Mouse (Mus musculus) liver, adult 2 months (tissue): ENCODE measurements around the gene Abcd4. TPM values are rescaled to one million over a fixed set of nuclear protein-coding genes. Genes with fewer than 3 reads are reported as not detected.

Experiments used
- DNase-seq: peaks from one replicate; pipeline ENCODE4 v3.0.0-alpha.2; 2011; ENCODE audit warnings: low read depth, low spot score; ENCODE audit errors: extremely low read depth
- H3K27ac ChIP-seq: fragments of 200-500 bp; replicated peaks from 2 replicates; pipeline ENCODE4 v1.5.1; 2012; ENCODE audit warnings: low read depth, mild to moderate bottlenecking, control low read depth, inconsistent platforms, low read length; ENCODE audit not compliant: insufficient read depth
- H3K27me3 ChIP-seq: fragments of 200-500 bp; 2 replicates; pipeline ENCODE4 v1.6.1; 2012; ENCODE audit warnings: mild to moderate bottlenecking, moderate library complexity, low read length, inconsistent platforms; ENCODE audit not compliant: control insufficient read depth, insufficient read depth
- H3K36me3 ChIP-seq: fragments of 200-500 bp; 2 replicates; pipeline ENCODE4 v1.6.1; 2012; ENCODE audit warnings: low read length, inconsistent platforms; ENCODE audit not compliant: control insufficient read depth, insufficient read depth
- H3K4me1 ChIP-seq: fragments of 200-500 bp; 2 replicates; pipeline ENCODE4 v1.6.1; 2011; ENCODE audit warnings: low read length; ENCODE audit not compliant: control insufficient read depth, insufficient read depth
- H3K4me3 ChIP-seq: fragments of 200-500 bp; 2 replicates; pipeline ENCODE4 v1.5.1; 2011; ENCODE audit warnings: low read depth, mild to moderate bottlenecking, control low read depth, low read length, moderate library complexity; ENCODE audit not compliant: insufficient read depth
- H3K79me2 ChIP-seq: fragments of 200-500 bp; 2 replicates; pipeline ENCODE4 v1.6.1; 2012; ENCODE audit warnings: inconsistent platforms, mild to moderate bottlenecking, low read length, moderate library complexity; ENCODE audit not compliant: control insufficient read depth, insufficient read depth
- H3K9ac ChIP-seq: fragments of 200-500 bp; 2 replicates; pipeline ENCODE4 v1.6.1; 2012; ENCODE audit warnings: low read depth, mild to moderate bottlenecking, control low read depth, inconsistent platforms, low read length
- CTCF ChIP-seq: fragments of 200-500 bp; IDR thresholded peaks from 2 replicates; pipeline ENCODE4 v1.5.1; 2011; ENCODE audit warnings: low read depth, low read length, control low read depth
- POLR2A ChIP-seq: fragments of 200-500 bp; IDR thresholded peaks from 2 replicates; pipeline ENCODE4 v1.6.1; 2011; ENCODE audit warnings: low read length, control low read depth; ENCODE audit not compliant: insufficient read depth; ENCODE audit errors: extremely low read depth
- WGBS: fragments of 180-500 bp; shearing (Covaris S2); methylation state at CpG from one replicate; pipeline ENCODE4 v1.1.7; 2018; 5-methylcytosine and 5-hydroxymethylcytosine counted together
- polyA plus RNA-seq: library from polyadenylated mRNA; depleted of rRNA; stranded (reverse); fragments of >200 nt; gene quantifications from 2 replicates; pipeline ENCODE4 v1.2.3, GENCODE M21; 2012
- total RNA-seq: library from RNA; depleted of rRNA; stranded (reverse); fragments of >200 nt; gene quantifications from 2 replicates; pipeline ENCODE4 v1.2.3, GENCODE M21; 2014

Abcd4 gene
- total and polyA plus RNA-seq, 2 experiments = 6.5 to 14.2 TPM

DNA sequence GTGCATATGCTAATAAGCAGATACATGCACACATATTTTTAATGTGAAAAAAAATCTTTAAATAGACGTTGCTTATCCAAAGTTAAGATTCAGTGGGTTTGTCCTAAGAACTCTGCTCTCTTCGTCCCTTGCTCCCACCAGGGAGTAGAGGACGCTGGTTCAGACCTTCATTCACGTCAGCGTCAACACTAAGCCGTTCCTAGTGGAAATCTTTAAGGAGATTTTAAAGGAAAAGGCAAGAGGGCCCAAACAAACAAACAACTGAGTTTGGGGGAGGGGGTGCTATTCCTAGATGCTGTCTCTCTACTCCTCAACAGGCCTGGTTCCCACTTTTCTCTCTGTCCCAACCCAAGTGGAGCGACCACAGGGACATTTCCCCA is 44.9 kb downstream of the Abcd4 start:
- no peaks in the 10 kb centered on the region for H3K36me3 ChIP-seq
- no peak overlapping the region for H3K4me3 ChIP-seq
- peaks cover 22% of the 10 kb centered on the region for H3K27me3 ChIP-seq
- 15% methylated on average over 7 of the region's 7 CpGs for WGBS
- DNase-seq = no peak
- TF ChIP-seq CTCF (no peak), POLR2A (no peak)
- H3K4me1 ChIP-seq = no peaks in the 10 kb centered on the region
- no peaks in the 10 kb centered on the region for H3K79me2 ChIP-seq
- H3K27ac ChIP-seq = no peak overlapping the region
- H3K9ac ChIP-seq = no peak overlapping the region

DNA sequence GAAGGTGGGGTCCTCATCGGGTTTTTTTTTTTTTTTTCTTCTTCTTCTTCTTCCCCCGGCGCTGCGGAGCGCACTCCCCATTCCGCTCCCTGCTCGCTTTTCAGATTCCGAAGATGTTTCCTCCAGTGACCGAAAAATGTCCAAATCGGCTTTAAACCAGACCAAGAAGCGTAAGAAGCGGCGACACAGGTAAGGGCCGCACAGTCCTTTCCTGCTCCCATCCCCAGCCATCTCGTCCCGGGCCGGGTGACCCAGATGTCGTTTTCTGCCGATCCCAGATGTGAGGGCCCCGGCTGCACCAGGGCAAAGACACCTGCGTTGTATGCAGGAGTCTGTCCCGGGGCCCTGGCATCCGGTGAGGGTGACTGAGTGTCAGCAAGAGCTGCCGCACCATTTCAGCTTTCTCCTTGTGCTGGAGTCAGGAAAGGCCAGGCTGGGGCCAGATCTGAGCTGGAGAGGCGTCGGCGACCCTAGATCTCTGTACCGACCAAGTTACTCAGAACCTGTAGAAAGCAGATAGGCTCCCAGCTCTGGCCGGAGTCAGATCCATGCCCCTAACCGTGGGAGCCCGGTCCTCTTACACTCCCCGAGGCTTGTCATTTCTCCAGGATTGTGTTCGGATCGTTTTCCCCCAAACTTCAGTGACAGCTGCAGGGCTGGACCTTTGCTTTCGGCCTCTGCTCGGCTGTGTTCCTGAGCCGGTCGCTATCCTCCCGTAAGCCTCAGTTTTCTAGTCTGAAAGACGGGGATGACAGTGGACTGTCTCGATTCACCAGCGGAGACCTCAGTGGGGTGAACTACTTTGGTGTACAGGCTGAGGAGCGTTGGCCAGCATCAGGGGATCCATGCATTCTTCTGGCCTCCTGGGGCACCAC is 45.5 kb downstream of the Abcd4 start:
- H3K4me1 ChIP-seq = no peaks in the 10 kb centered on the region
- H3K36me3 ChIP-seq = no peaks in the 10 kb centered on the region
- H3K4me3 ChIP-seq = no peak overlapping the region
- 5% methylated on average over 43 of the region's 43 CpGs for WGBS
- TF ChIP-seq POLR2A (no peak), CTCF (no peak)
- peaks cover 22% of the 10 kb centered on the region for H3K27me3 ChIP-seq
- no peak for DNase-seq
- H3K27ac ChIP-seq = no peak overlapping the region
- no peak overlapping the region for H3K9ac ChIP-seq
- H3K79me2 ChIP-seq = no peaks in the 10 kb centered on the region

DNA sequence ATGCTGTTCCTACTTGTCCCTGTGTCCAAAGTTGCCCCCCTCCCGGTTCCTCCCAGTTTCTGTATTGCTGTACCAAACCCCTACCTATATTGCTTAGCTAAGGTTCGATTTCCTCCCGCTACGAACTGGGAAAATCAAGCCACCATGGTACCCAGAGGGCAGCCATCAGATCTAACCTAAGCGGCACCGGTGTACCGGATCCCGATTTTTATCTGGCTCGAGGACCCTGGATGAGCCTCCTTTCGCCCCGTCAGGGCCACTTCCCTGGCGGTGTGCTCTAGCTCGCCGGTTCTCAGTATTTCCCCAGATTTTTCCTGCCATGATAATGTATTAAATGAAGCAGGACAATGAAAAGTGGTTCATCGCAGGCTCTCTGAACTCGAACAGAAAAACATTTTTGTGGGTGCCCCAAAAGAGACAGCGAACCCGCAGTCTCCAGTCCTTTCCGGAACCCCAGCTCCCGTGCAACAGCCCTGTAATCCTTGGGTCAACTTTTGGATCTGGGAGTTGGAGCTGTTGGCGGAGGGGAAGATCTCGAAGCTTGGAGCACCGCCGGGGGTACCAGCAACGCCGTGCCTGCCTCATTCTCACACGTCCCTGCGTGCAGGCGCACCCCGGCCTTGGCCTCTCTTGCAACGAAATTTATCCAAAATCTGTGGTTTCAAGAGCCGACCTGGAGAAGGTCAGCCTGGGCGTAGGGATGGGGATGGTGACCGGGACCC is 46.4 kb downstream of the Abcd4 start:
- no peak for TF ChIP-seq POLR2A
- no peak for TF ChIP-seq CTCF
- Histone ChIP-seq H3K27ac (no peak overlapping the region), H3K9ac (no peak overlapping the region), H3K27me3 (peaks cover 22% of the 10 kb centered on the region), H3K36me3 (no peaks in the 10 kb centered on the region), H3K4me1 (no peaks in the 10 kb centered on the region), H3K4me3 (no peak overlapping the region), H3K79me2 (no peaks in the 10 kb centered on the region)
- 8% methylated on average over 34 of the region's 34 CpGs for WGBS
- DNase-seq = no peak

DNA sequence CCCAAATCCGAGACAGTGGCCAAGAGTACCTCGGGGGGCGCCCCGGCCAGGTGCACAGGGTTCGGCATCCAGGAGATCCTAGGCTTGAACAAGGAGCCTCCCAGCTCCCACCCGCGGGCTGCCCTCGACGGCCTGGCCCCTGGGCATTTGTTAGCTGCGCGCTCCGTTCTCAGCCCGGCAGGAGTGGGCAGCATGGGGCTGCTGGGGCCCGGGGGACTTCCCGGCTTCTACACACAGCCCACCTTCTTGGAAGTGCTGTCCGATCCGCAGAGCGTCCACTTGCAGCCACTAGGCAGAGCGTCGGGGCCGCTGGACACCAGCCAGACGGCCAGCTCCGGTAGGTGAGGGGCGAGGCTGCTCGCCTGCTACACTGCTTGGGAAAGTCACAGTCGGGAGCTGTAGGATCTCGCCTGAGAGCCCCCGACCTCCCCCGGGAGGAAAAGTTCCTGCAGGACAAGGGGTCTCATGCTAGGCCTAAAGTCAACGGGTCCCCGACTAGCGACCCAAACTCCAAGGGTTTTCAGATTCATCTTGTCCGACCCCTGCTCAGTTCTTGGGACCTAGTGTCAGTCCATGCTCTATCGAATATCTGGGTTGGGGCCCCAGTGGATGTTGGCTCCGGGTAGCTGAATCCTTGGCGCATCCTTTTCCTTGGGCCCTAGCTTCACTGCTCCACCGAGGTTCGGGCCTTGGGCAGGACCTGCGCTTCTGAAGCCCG is 47.1 kb downstream of the Abcd4 start:
- no peaks in the 10 kb centered on the region for H3K4me1 ChIP-seq
- DNase-seq = no peak
- H3K79me2 ChIP-seq = no peaks in the 10 kb centered on the region
- TF ChIP-seq CTCF = no peak
- TF ChIP-seq POLR2A = no peak
- no peak overlapping the region for H3K27ac ChIP-seq
- 5% methylated on average over 40 of the region's 40 CpGs for WGBS
- H3K4me3 ChIP-seq = no peak overlapping the region
- no peaks in the 10 kb centered on the region for H3K36me3 ChIP-seq
- H3K27me3 ChIP-seq = peaks cover 22% of the 10 kb centered on the region
- no peak overlapping the region for H3K9ac ChIP-seq

DNA sequence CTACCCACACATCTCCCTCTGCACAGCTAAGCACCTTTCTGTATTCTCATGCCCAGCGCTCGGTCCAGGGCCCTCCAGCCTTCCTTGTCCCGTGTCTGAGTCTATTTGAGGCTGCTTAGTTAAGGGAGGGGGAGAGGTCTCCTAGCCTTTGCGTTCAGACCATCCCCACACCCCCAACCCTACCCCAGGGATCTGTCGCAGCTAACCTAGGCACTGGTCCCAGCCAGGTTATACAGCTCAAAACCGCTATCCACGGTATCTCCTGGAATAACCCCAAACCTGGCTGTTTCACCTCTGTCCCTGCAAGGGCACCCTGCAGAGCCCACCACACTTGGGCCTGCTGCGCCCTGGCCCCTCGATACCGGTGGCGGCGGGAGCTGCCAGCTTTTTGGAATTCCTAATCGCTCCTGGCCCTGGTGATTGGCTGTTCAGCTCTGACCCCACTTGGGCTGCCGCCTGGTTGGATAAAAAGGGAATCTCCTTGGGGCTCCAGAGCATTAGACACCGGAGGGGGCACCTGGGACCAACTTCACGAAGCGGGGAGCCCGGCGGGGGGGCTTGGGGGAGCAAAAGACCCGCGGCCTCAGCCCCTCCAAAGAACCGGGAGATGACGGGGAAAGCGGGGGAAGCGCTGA is 47.8 kb downstream of the Abcd4 start, which contains the start of gene Vsx2:
Gene Vsx2 (plus strand): TSS at position 427 of the 635 bp plus-strand sequence.
- Histone ChIP-seq H3K4me1 (no peaks in the 10 kb centered on the region), H3K36me3 (no peaks in the 10 kb centered on the region), H3K9ac (no peak within 1 kb of the TSS), H3K79me2 (no peaks in the 10 kb centered on the region), H3K27me3 (peaks cover 22% of the 10 kb centered on the region), H3K27ac (no peak within 1 kb of the TSS), H3K4me3 (no peak within 1 kb of the TSS)
- no peak for TF ChIP-seq CTCF
- no peak for TF ChIP-seq POLR2A
- WGBS = 11% methylated on average over 25 of the region's 25 CpGs
- no peak for DNase-seq
